Mouse (Mus musculus) stomach, postnatal 0 days (tissue): Measurements from ENCODE around the gene Slc6a4. TPM values are rescaled to one million over a fixed set of nuclear protein-coding genes. Genes with fewer than 3 reads are reported as not detected.

Experiments
- ATAC-seq: fragments of 200-750 bp; cut with Nextera tagmentation; 2 replicates; pipeline ENCODE4 v1.8.0; 2017; ENCODE audit not compliant: low FRiP score, low TSS enrichment
- DNase-seq: peaks from one replicate; pipeline ENCODE4 v3.0.0-alpha.2; 2016; ENCODE audit warnings: low spot score
- H3K27ac ChIP-seq: fragments of 300-500 bp; sonication (generic); replicated peaks from 2 replicates; pipeline ENCODE4 v1.5.1; 2014; ENCODE audit warnings: mild to moderate bottlenecking, control low read depth
- H3K27me3 ChIP-seq: fragments of 300-500 bp; sonication (generic); 2 replicates; pipeline ENCODE4 v1.6.1; 2014; ENCODE audit warnings: low read length; ENCODE audit not compliant: control insufficient read depth, insufficient read depth
- H3K36me3 ChIP-seq: fragments of 300-500 bp; sonication (generic); 2 replicates; pipeline ENCODE4 v1.6.1; 2014; ENCODE audit warnings: low read length, mixed read lengths; ENCODE audit not compliant: control insufficient read depth, insufficient read depth
- H3K4me1 ChIP-seq: fragments of 300-500 bp; sonication (generic); replicated peaks from 2 replicates; pipeline ENCODE4 v1.6.1; 2014; ENCODE audit warnings: antibody characterized with exemption; ENCODE audit not compliant: control insufficient read depth, insufficient read depth
- H3K4me2 ChIP-seq: fragments of 300-500 bp; sonication (generic); replicated peaks from 2 replicates; pipeline ENCODE4 v1.6.1; 2014; ENCODE audit warnings: low read depth, mild to moderate bottlenecking, control low read depth, moderate library complexity
- H3K4me3 ChIP-seq: fragments of 300-500 bp; sonication (generic); 2 replicates; pipeline ENCODE4 v1.5.1; 2014; ENCODE audit warnings: low read depth, low read length, control low read depth
- H3K9ac ChIP-seq: fragments of 300-500 bp; sonication (generic); 2 replicates; pipeline ENCODE4 v1.6.1; 2014; ENCODE audit warnings: mild to moderate bottlenecking, low read length, control low read depth, mixed read lengths
- H3K9me3 ChIP-seq: fragments of 300-500 bp; sonication (generic); 2 replicates; pipeline ENCODE4 v1.6.1; 2016; ENCODE audit warnings: low read length; ENCODE audit not compliant: control insufficient read depth
- CTCF ChIP-seq: IDR thresholded peaks from 2 replicates; pipeline ENCODE4 v1.5.1; 2016; ENCODE audit warnings: antibody characterized with exemption, low read depth, mild to moderate bottlenecking, moderate library complexity
- EP300 ChIP-seq: optimal IDR thresholded peaks from 2 replicates; pipeline ENCODE3; 2016; ENCODE audit warnings: antibody characterized with exemption
- WGBS: fragments of 180-500 bp; shearing (Covaris S2); extraction: QIAGEN DNeasy Blood & Tissue Kit; methylation state at CpG from one replicate; pipeline ENCODE4 v1.1.7; 2014; 5-methylcytosine and 5-hydroxymethylcytosine counted together
- polyA plus RNA-seq: library from polyadenylated mRNA; unstranded; fragments of >200 nt; fragmentation: Nextera tagmentation; extraction: Ambion mirVana; gene quantifications from 2 replicates; pipeline ENCODE4 v1.2.1, GENCODE M21; 2015

Slc6a4 gene
- polyA plus RNA-seq, 1 experiment from 2014 or later = 0.30 TPM

DNA sequence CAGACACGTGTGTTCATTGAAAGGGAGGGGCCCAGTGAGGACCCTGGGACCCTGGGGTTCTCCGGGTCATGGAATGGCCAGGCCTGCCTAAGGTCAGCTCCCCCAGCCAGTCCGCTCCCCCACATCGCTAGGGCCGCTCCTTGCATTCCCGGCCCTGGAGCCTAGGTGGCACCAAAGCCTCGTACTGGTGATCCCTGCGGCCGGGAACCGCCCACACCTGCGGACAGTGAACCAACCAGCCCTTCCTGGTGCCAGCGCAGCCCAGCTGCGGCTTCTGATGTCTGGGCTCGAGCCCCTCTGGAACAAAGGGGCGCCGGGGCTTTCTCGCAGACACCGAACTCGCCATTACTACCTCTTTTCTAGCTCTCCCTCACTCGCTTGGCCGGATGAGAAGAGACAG lies 1.1 kb upstream of the Slc6a4 start:
- ATAC-seq (peak; percentile 86), DNase-seq (peak; percentile 91)
- Histone ChIP-seq H3K9me3 (no peaks in the 10 kb centered on the region), H3K27ac (no peak overlapping the region), H3K27me3 (0 out of 2 replicates have a peak, but pooled peaks cover 2% of the 10 kb centered on the region), H3K36me3 (no peaks in the 10 kb centered on the region), H3K4me2 (peak overlapping the region; percentile 78), H3K9ac (no peak overlapping the region), H3K4me3 (peak overlapping the region; percentile 47), H3K4me1 (0 out of 2 replicates have a peak, but pooled peaks cover 2% of the 10 kb centered on the region)
- TF ChIP-seq CTCF (peak; percentile 93), EP300 (no peak)
- under 1% methylated on average over 21 of the region's 21 CpGs for WGBS

GRCm38 (mm10) chr11:76998705-76999226 lies 363 bp downstream of the Slc6a4 start:
- no peak for TF ChIP-seq CTCF
- TF ChIP-seq EP300 = no peak
- DNase-seq (no peak), ATAC-seq (no peak)
- Histone ChIP-seq H3K9me3 (no peaks in the 10 kb centered on the region), H3K4me2 (peak overlapping the region; percentile 78), H3K36me3 (no peaks in the 10 kb centered on the region), H3K9ac (peak overlapping the region; percentile 23), H3K27ac (no peak overlapping the region), H3K27me3 (0 out of 2 replicates have a peak, but pooled peaks cover 2% of the 10 kb centered on the region), H3K4me1 (0 out of 2 replicates have a peak, but pooled peaks cover 2% of the 10 kb centered on the region), H3K4me3 (peak overlapping the region; percentile 47)
- WGBS = 16% methylated on average over 24 of the region's 24 CpGs

DNA sequence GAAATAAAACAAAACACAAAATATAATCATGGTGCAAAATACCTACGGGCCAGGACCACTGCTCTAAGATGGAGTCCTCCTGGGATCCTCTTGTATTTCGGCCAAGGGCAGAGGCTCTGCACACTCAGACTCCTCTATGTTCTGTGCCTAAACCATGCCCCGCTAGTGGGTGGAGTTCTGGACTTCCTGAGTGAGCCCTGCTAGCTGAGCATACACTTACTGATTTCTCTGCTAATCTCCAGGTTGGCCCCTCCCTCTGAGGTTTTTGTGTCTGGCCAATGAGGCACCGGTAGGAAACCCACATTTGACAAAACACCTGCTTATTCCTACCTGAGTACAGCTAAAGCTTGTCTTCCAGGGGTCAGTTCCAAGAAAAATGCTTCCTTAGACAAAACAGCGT lies 2.3 kb downstream of the Slc6a4 start:
- no peak for TF ChIP-seq EP300
- TF ChIP-seq CTCF = no peak
- 47% methylated on average over 5 of the region's 5 CpGs for WGBS
- no peaks in the 10 kb centered on the region for H3K9me3 ChIP-seq
- DNase-seq (peak; percentile 33), ATAC-seq (no peak)
- 0 out of 2 replicates have a peak, but pooled peaks cover 2% of the 10 kb centered on the region for H3K4me1 ChIP-seq
- 0 out of 2 replicates have a peak, but pooled peaks cover 2% of the 10 kb centered on the region for H3K27me3 ChIP-seq
- H3K27ac ChIP-seq = no peak overlapping the region
- no peak overlapping the region for H3K4me2 ChIP-seq
- no peak overlapping the region for H3K4me3 ChIP-seq
- H3K9ac ChIP-seq = no peak overlapping the region
- no peaks in the 10 kb centered on the region for H3K36me3 ChIP-seq

DNA sequence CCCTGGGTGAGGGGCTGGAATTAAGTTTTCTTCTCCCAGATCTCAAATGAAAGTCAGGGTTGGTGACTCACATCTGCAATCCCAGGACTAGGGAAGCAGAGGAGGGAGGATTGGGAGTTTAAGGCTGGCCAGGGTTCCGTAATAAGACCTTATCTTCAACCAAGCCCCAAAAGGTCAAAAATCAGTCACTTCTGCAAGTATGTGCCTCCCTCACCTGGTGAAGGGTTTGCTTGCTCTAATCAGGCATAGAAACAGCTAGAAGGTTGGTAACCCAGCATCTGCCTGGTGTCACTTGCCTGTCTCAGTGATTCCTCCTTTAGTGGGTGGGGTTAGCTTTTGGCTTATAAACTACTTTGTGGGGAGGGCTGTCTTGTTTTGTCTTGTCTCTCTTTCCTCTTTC lies 4.0 kb downstream of the Slc6a4 start:
- TF ChIP-seq EP300 (no peak), CTCF (no peak)
- Histone ChIP-seq H3K36me3 (no peaks in the 10 kb centered on the region), H3K9ac (no peak overlapping the region), H3K27me3 (0 out of 2 replicates have a peak, but pooled peaks cover 2% of the 10 kb centered on the region), H3K4me1 (0 out of 2 replicates have a peak, but pooled peaks cover 2% of the 10 kb centered on the region), H3K4me3 (no peak overlapping the region), H3K27ac (no peak overlapping the region), H3K9me3 (no peaks in the 10 kb centered on the region), H3K4me2 (no peak overlapping the region)
- 41% methylated on average over 1 of the region's 1 CpGs for WGBS
- DNase-seq (no peak), ATAC-seq (0 out of 2 replicates have a peak, but pooled peaks have one; percentile 7)

DNA sequence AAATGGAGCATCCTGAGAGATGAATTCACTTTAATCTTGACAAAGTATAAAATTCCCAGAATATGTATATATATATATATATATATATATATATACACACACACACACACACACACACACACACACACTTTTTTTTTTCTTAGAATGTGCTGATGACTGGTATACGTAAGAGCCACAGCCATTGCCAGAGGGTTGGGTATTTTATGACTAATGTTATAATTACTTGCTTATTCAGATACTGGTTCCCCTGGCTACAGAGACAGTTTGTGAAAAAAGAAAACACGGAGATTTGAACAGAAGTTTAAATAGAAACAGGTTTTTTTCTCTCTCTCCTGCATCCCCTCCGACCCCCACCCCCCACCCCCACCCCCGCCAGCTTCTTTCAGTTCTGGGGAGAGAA lies 7.5 kb downstream of the Slc6a4 start:
- H3K9me3 ChIP-seq = no peaks in the 10 kb centered on the region
- WGBS = 32% methylated on average over 4 of the region's 4 CpGs
- TF ChIP-seq CTCF (no peak), EP300 (no peak)
- H3K9ac ChIP-seq = no peak overlapping the region
- H3K4me2 ChIP-seq = no peak overlapping the region
- ATAC-seq (no peak), DNase-seq (no peak)
- no peak overlapping the region for H3K4me3 ChIP-seq
- H3K27me3 ChIP-seq = no peaks in the 10 kb centered on the region
- H3K27ac ChIP-seq = no peak overlapping the region
- no peaks in the 10 kb centered on the region for H3K36me3 ChIP-seq
- H3K4me1 ChIP-seq = no peaks in the 10 kb centered on the region

DNA sequence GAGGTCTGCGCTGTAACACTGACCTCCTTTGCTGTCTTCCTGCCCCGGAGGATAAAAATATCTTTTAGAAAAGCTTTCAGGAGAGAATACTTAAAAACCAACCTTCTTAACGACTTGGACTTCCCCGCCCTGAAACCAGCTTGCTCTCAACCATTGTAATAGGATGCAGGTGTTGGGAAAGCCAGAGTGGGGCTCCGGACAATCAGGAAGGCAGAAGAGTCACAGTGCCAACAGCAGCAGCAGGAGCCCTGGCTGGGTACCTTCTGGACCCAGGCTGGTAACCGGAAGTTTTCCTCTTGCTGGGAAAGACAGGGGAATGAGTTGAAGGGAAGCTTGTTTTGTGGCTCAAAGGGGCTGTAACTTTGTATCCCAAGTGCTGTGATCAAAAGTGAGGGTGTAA lies 8.2 kb downstream of the Slc6a4 start:
- DNase-seq (no peak), ATAC-seq (no peak)
- 42% methylated on average over 6 of the region's 6 CpGs for WGBS
- Histone ChIP-seq H3K27me3 (no peaks in the 10 kb centered on the region), H3K4me2 (no peak overlapping the region), H3K4me1 (no peaks in the 10 kb centered on the region), H3K4me3 (no peak overlapping the region), H3K9me3 (no peaks in the 10 kb centered on the region), H3K27ac (no peak overlapping the region), H3K36me3 (no peaks in the 10 kb centered on the region), H3K9ac (no peak overlapping the region)
- no peak for TF ChIP-seq EP300
- TF ChIP-seq CTCF = no peak
